Mouse (Mus musculus): ENCODE measurements around the gene Gtpbp3.

DNA sequence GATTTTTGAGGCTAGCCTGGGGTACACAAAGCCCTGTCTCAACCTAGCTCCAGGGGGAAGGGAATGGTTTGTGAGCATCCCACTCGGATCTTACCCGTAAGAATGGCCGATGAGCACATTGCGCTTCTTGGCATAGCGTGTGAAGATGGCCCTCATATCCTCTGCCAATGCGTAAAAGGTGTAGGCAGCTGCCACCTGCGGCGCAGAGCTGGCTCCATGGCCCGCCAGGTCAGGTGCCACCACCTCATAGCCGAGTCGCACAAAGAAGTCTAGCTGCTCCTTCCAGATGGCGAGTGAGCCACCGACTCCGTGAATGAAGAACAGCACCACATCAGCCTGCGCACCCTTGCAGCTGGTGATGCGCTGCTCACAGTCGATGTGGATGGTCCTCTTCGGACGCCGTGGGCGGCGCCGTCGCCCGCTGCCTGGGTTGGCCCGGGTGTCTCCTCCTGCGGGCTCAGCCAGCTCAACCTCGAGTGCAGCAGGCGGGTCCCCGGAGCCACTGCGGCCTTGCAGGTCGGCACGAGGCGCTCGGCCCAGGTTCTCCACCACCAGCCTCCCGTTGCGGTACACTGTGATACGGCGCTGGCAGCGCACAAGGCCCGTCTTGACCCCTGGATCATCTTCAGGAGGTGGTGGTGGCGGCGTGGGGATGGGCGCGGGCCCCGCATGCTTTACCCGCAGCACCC, 26.6 kb upstream of the Gtpbp3 start:
- TF ChIP-seq EP300 (IDR thresholded peaks at IDR 0.05) (no peak), CTCF (IDR thresholded peaks at IDR 0.05) (no peak)

Measured in lung, postnatal 0 days (tissue).